Mouse (Mus musculus) G1E (cell line): ENCODE results near the gene Phf21b.

Experiments used
- CTCF ChIP-seq: IDR thresholded peaks from 2 replicates; pipeline ENCODE4 v1.5.1; 2012; ENCODE audit warnings: low read depth, low read length, inconsistent platforms, mixed read lengths
- GATA1 ChIP-seq: IDR thresholded peaks from 2 replicates; pipeline ENCODE4 v1.6.1; 2012; ENCODE audit warnings: borderline replicate concordance, low read length, inconsistent platforms, mixed read lengths
- GATA2 ChIP-seq: IDR thresholded peaks from 2 replicates; pipeline ENCODE4 v1.6.1; 2012; ENCODE audit warnings: low read depth, low read length, inconsistent platforms, borderline replicate concordance
- POLR2AphosphoS5 ChIP-seq: IDR thresholded peaks from 2 replicates; pipeline ENCODE4 v1.6.1; 2012; ENCODE audit warnings: low read depth, low read length, inconsistent platforms; ENCODE audit not compliant: insufficient replicate concordance
- TAL1 ChIP-seq: conservative IDR thresholded peaks from 2 replicates; pipeline ENCODE4 v1.6.1; 2012; ENCODE audit warnings: low read depth, low read length, inconsistent platforms, mixed read lengths

GRCm38 (mm10) chr15:84861911-84862310, 6.1 kb upstream of the Phf21b start:
- TF ChIP-seq CTCF (no peak), POLR2AphosphoS5 (no peak), GATA1 (no peak), TAL1 (no peak), GATA2 (no peak)
